Mouse (Mus musculus) heart, postnatal 10 days (tissue): ENCODE data around the gene Tbc1d10c. TPM values are rescaled to one million over a fixed set of nuclear protein-coding genes. Genes with fewer than 3 reads are reported as not detected.
A peak's percentile ranks its signal among the peaks of the same experiment; 100 is the strongest.

ENCODE experiments used
- DNase-seq, 2 experiments: peaks; one replicate each; pipeline ENCODE4 v3.0.0; 2021
- intact Hi-C: fragments of 180-260 bp; cut with DNase I; formaldehyde crosslinking; loops from one replicate; pipeline ENCODE4 v1.15.1; 2025
- total RNA-seq, 2 experiments: library from RNA; stranded (reverse); gene quantifications; 2 replicates each; pipeline ENCODE4 v1.2.3; 2021

The Tbc1d10c gene
- total RNA-seq, 2 experiments from 2014 or later = 2.6 to 2.9 TPM

GRCm38 (mm10) chr19:4216041-4216685, 25.1 kb upstream of the Tbc1d10c start:
- DNase-seq = peak; percentile 61 to 67
- intact Hi-C loops = no loop called here

GRCm38 (mm10) chr19:4215451-4215840, 24.4 kb upstream of the Tbc1d10c start:
- no peak for DNase-seq
- intact Hi-C loops = no loop called here

GRCm38 (mm10) chr19:4214771-4215450, 23.8 kb upstream of the Tbc1d10c start:
- DNase-seq = peak; percentile 46 to 49
- intact Hi-C loops = no loop called here

GRCm38 (mm10) chr19:4214071-4214770, 23.1 kb upstream of the Tbc1d10c start, which contains the start of the genes Clcf1 and AC109138.7:
Gene Clcf1, plus strand, starts transcription at chr19:4214238.
Gene AC109138.7, plus strand, starts transcription at chr19:4214357.
- intact Hi-C loops = no loop called here
- peak; percentile 55 to 63 for DNase-seq

- intact Hi-C loops = no loop called here
- peak in 1 of 2 experiments; percentile 47 for DNase-seq
Measured at GRCm38 (mm10) chr19:4213524-4213974, 22.5 kb upstream of the Tbc1d10c start.

- intact Hi-C loops = no loop called here
- DNase-seq = no peak
Measured at GRCm38 (mm10) chr19:4211891-4212588, 21.0 kb upstream of the Tbc1d10c start.

- intact Hi-C loops = loop anchor here (5.0 kb wide), 1 partner anchor 99 kb away; the partner anchor contains the start of gene Grk2
- DNase-seq = no peak
Measured at GRCm38 (mm10) chr19:4208563-4208962, 17.5 kb upstream of the Tbc1d10c start.

- peak; percentile 81 to 85 for DNase-seq
- intact Hi-C loops = loop anchor here (1.0 to 5.0 kb wide), 2 partner anchors 21 to 100 kb away; partner anchors contain the start of gene Grk2
Measured at GRCm38 (mm10) chr19:4206971-4207370, 15.9 kb upstream of the Tbc1d10c start.

GRCm38 (mm10) chr19:4204889-4205288, 13.8 kb upstream of the Tbc1d10c start:
- intact Hi-C loops = loop anchor here (5.0 kb wide), 1 partner anchor 102 kb away; the partner anchor contains the start of gene Grk2
- peak in 1 of 2 experiments; percentile 9 for DNase-seq

- DNase-seq = peak in 1 of 2 experiments; percentile 24
- intact Hi-C loops = loop anchor here (2.0 kb wide), 1 partner anchor 105 kb away; the partner anchor contains the start of gene Pitpnm1
Measured at GRCm38 (mm10) chr19:4203604-4204326, 12.7 kb upstream of the Tbc1d10c start.

- intact Hi-C loops = loop anchor here (2.0 kb wide), 1 partner anchor 104 kb away; the partner anchor contains the start of gene Pitpnm1
- peak in 1 of 2 experiments; percentile 10 for DNase-seq
Measured at GRCm38 (mm10) chr19:4203148-4203547, 12.1 kb upstream of the Tbc1d10c start.

- intact Hi-C loops = loop anchor here (2.0 kb wide), 1 partner anchor 103 kb away; the partner anchor contains the start of gene Pitpnm1
- DNase-seq = peak in 1 of 2 experiments; percentile 9
Measured at GRCm38 (mm10) chr19:4202149-4202548, 11.1 kb upstream of the Tbc1d10c start.

GRCm38 (mm10) chr19:4201291-4201909, 10.3 kb upstream of the Tbc1d10c start, which contains the start of gene Rad9a:
Gene Rad9a, minus strand, starts transcription at chr19:4201662.
- intact Hi-C loops = no loop called here
- peak; percentile 97 to 98 for DNase-seq

- DNase-seq = no peak
- intact Hi-C loops = no loop called here
Measured at GRCm38 (mm10) chr19:4197180-4197579, 6.1 kb upstream of the Tbc1d10c start.

- DNase-seq = peak in 1 of 2 experiments; percentile 43
- intact Hi-C loops = no loop called here
Measured at GRCm38 (mm10) chr19:4196548-4196947, 5.5 kb upstream of the Tbc1d10c start.

GRCm38 (mm10) chr19:4196048-4196447, 5.0 kb upstream of the Tbc1d10c start:
- intact Hi-C loops = no loop called here
- DNase-seq = peak in 1 of 2 experiments; percentile 10

GRCm38 (mm10) chr19:4194776-4195650, 3.9 kb upstream of the Tbc1d10c start:
- peak in 1 of 2 experiments; percentile 12 for DNase-seq
- intact Hi-C loops = no loop called here
